Mouse (Mus musculus) embryonic fibroblast, embryonic 13.5 days (primary cell): ENCODE measurements at regions not wholly inside any gene's neighbourhood (a gene's known extent, or its start where the extent isn't known, plus 50 kb on each side); places are given as distances from the start of the nearest gene placed in this dataset.

Source experiments
- CTCF ChIP-seq: IDR thresholded peaks from 2 replicates; pipeline ENCODE4 v1.5.1; 2011; ENCODE audit warnings: mild to moderate bottlenecking, control low read depth, low read length, moderate library complexity, borderline replicate concordance; ENCODE audit not compliant: insufficient read depth
- POLR2A ChIP-seq: IDR thresholded peaks from 2 replicates; pipeline ENCODE4 v1.6.1; 2011; ENCODE audit warnings: low read depth, mild to moderate bottlenecking, control low read depth, low read length, moderate library complexity

DNA sequence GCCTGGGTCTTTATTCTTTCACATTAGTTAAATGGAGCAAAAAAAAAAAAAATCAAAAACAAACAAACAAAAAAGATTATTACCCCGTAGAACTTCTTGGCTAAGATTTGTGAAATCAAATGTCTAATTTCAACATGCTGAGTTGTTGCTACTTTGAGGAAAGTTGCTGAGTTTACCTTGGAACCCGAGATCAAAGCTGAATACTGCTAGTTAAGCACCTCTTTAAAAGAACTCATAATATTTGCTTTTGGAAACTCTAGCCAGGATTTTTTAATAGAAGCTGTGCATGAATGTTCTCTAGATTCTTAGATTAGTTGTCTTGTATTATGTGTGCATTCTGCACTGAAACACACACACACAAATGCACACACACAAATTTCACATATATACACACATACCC lies 385.4 kb upstream of the Adamts9 start:
- TF ChIP-seq CTCF (no peak), POLR2A (no peak)
